Mouse (Mus musculus): ENCODE measurements around the gene H2-M10.3.

DNA sequence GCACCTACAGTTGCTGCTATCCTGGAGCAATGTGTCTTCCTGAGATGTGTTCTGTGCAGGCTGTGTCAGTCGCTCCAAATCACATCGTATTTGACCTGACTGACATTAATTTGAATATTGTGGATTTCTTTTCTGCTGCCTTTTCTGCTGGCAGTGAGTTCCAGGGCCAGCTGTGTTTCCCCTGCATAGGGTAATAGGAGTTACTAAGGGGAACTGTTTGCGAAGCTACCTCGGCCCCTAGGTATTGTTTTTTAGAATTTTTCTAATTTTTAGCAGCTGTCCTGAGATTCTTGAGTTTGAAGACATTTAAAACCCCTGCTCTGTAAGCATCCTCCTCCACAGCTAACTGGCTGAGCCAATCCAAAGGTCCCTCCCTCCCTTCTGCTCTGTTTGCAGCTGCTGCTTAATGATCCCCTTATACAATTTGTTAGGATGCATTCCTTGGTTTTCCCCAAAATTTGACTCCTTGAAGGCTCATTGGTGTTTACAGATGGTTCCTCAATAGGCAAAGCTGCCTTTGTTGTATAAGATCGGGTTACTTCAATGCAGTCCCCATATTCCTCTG lies 52.4 kb downstream of the H2-M10.3 start:
- TF ChIP-seq CTCF (IDR thresholded peaks at IDR 0.05; ENCODE audit: low read depth, low read length): no peak
- TF ChIP-seq POLR2A (IDR thresholded peaks at IDR 0.05; ENCODE audit: extremely low read depth, insufficient read depth, low read length): no peak

All from liver, adult 2 months (tissue).